Mouse (Mus musculus): ENCODE results near the gene Zfp748. TPM values are rescaled to one million over a fixed set of nuclear protein-coding genes. Genes with fewer than 3 reads are reported as not detected.
A peak's percentile ranks its signal among the peaks of the same experiment; 100 is the strongest.

Gene Zfp748
- total and polyA plus RNA-seq, 3 experiments: 0.28 to 18.4 (median 14.6) TPM

DNA sequence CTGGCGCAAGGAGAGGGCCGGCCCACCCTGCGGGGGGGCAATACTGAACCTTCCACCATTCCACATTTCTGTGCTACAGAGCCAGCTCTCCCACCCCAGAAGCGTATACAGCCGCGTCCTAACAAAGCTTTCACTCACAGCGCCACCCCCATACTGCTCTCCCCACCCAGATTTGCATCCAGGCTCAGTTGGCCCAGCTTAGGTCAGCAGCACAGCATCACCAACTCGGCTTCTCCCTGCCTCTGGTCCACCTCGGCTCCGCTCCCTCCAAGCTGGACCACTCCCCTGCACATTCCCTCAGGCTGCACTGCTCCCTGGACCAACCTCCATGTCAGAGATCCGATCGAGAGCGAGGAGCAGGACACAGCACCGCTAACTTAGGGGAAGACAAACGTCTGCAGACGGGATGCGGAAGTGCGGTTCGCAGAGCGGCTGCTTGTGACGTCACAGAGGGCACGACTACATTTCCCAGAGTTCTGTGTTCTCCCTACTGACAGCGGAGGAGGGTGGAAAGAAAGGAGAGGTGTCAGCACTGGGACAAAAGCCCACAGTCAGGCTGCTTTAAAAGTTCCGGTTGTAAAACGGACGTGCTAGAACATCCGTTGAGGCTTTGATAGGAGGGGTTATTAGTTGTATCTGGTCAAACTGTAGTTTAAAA lies 27.7 kb downstream of the Zfp748 start, which contains the start of the genes Gm26965 and Zfp87:
Gene Gm26965, minus strand, starts transcription at position 399 of the 658 bp plus-strand sequence.
Gene Zfp87, minus strand, starts transcription at position 425 of the 658 bp plus-strand sequence.
- peak; percentile 98 for ATAC-seq (ENCODE audit: extremely low read depth, insufficient number of reproducible peaks, low FRiP score, poor library complexity, severe bottlenecking)
- DNase-seq (ENCODE audit: low spot score): peak; percentile 67
- TF ChIP-seq CTCF (IDR thresholded peaks at IDR 0.05; ENCODE audit: low read depth, low read length) (no peak), TAL1 (conservative IDR thresholded peaks at IDR 0.05; ENCODE audit: low read depth, low read length) (no peak), GATA1 (IDR thresholded peaks at IDR 0.05; ENCODE audit: borderline replicate concordance, low read length) (no peak), GATA2 (IDR thresholded peaks at IDR 0.05; ENCODE audit: borderline replicate concordance, low read depth, low read length) (no peak), POLR2AphosphoS5 (IDR thresholded peaks at IDR 0.05; ENCODE audit: insufficient replicate concordance, low read depth, low read length) (0 out of 2 replicates have a peak, but pooled peaks have one; percentile 54)
- no peaks in the 10 kb centered on the region for H3K9me3 ChIP-seq (replicated peaks)
- H3K27me3 ChIP-seq (ENCODE audit: insufficient read depth, low read length): no peaks in the 10 kb centered on the region
- H3K36me3 ChIP-seq (replicated peaks): peaks cover 18% of the 10 kb centered on the region
- peak within 1 kb of the TSS; percentile 99 for H3K4me3 ChIP-seq (ENCODE audit: low read depth, low read length)
- peaks cover 32% of the 10 kb centered on the region for H3K4me1 ChIP-seq (ENCODE audit: insufficient read depth, low read depth, low read length)

DNA sequence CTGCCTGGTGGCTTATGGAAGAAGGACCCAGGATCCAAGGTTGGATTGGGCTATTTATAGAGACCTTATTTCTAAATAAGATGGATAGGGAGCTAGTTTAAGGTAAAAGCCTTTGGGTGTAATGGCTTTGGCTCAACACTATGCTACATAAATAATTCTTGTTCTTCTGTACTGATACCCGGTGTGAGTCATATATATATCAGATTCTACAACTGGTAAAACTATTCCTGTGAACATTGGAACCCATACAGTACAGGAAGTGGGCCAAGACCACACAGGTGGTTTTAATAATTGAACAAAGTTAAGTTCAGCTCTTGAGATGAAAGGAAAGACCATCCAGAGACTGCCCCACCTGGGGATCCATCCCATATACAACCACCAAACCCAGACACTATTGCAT lies 52.7 kb downstream of the Zfp748 start:
- ATAC-seq (ENCODE audit: extremely low read depth, insufficient number of reproducible peaks, low FRiP score, poor library complexity, severe bottlenecking) (no peak), DNase-seq (ENCODE audit: low spot score) (no peak)
- Histone ChIP-seq H3K4me3 (ENCODE audit: low read depth, low read length) (no peak overlapping the region), H3K27me3 (ENCODE audit: insufficient read depth, low read length) (no peaks in the 10 kb centered on the region), H3K9me3 (replicated peaks) (no peaks in the 10 kb centered on the region), H3K4me1 (ENCODE audit: insufficient read depth, low read depth, low read length) (peaks cover 19% of the 10 kb centered on the region), H3K36me3 (replicated peaks) (peaks cover 7% of the 10 kb centered on the region)
- no peak for TF ChIP-seq CTCF (IDR thresholded peaks at IDR 0.05; ENCODE audit: low read depth, low read length)
- no peak for TF ChIP-seq GATA2 (IDR thresholded peaks at IDR 0.05; ENCODE audit: borderline replicate concordance, low read depth, low read length)
- TF ChIP-seq GATA1 (IDR thresholded peaks at IDR 0.05; ENCODE audit: borderline replicate concordance, low read length): no peak
- no peak for TF ChIP-seq TAL1 (conservative IDR thresholded peaks at IDR 0.05; ENCODE audit: low read depth, low read length)
- TF ChIP-seq POLR2AphosphoS5 (IDR thresholded peaks at IDR 0.05; ENCODE audit: insufficient replicate concordance, low read depth, low read length): no peak

DNA sequence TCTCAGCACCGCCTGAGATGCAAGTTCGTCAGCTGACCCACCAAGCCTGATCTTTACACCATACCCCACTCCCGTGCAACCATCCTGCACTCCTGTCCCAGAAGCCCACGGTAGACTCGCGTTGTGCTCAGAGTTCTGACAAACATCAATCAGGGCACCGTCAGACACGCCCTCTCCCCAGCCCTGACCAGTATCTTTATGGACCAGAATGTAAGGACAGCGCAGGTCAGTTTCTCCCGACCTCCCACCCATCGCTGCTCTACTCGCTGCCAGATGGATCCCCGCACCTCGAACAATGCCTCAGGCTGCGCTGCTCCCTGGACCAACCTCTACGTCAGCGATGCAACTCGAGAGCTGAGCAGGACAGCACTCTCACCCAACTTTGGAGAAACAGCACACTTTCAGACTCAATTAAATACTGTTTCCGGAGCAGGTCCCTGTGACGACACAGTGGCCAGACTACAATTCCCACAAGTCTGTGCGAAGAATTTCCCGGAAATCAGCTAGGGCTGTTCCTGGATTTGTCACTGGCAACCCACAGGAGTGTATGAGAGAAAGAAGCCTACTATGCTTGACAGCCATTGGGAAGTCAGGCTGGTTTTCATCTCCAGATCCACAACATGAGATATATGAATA lies 53.4 kb downstream of the Zfp748 start, which contains the start of gene Zfp58:
Gene Zfp58, minus strand, starts transcription at position 472 of the 636 bp plus-strand sequence.
- peaks cover 22% of the 10 kb centered on the region for H3K4me1 ChIP-seq (ENCODE audit: insufficient read depth, low read depth, low read length)
- DNase-seq (ENCODE audit: low spot score) (peak; percentile 34), ATAC-seq (ENCODE audit: extremely low read depth, insufficient number of reproducible peaks, low FRiP score, poor library complexity, severe bottlenecking) (peak; percentile 98)
- TF ChIP-seq CTCF (IDR thresholded peaks at IDR 0.05; ENCODE audit: low read depth, low read length) (no peak), GATA2 (IDR thresholded peaks at IDR 0.05; ENCODE audit: borderline replicate concordance, low read depth, low read length) (no peak), GATA1 (IDR thresholded peaks at IDR 0.05; ENCODE audit: borderline replicate concordance, low read length) (no peak), POLR2AphosphoS5 (IDR thresholded peaks at IDR 0.05; ENCODE audit: insufficient replicate concordance, low read depth, low read length) (no peak), TAL1 (conservative IDR thresholded peaks at IDR 0.05; ENCODE audit: low read depth, low read length) (no peak)
- peaks cover 11% of the 10 kb centered on the region for H3K36me3 ChIP-seq (replicated peaks)
- H3K9me3 ChIP-seq (replicated peaks): no peaks in the 10 kb centered on the region
- H3K4me3 ChIP-seq (ENCODE audit: low read depth, low read length): peak within 1 kb of the TSS; percentile 84
- H3K27me3 ChIP-seq (ENCODE audit: insufficient read depth, low read length): no peaks in the 10 kb centered on the region

DNA sequence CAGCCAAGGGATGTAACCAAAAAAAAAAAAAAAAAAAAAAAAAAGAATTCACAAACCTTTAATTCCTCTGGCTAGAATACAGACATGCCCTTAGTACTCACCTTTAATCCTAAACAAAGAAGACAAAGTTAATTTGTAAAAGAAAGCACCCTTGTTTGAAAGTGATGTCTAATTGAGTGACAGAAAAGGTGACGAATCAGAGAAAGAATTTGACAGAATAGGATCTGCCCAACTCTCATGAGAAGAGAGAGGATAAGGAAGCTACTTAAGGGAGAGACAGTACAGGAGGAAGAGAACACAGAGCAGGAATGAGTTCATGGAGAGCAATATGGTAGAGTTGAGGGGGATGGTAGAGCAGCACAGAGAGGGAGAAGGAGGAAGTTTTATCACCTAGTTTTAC lies 58.0 kb downstream of the Zfp748 start:
- DNase-seq (ENCODE audit: low spot score) (no peak), ATAC-seq (ENCODE audit: extremely low read depth, insufficient number of reproducible peaks, low FRiP score, poor library complexity, severe bottlenecking) (no peak)
- Histone ChIP-seq H3K4me1 (ENCODE audit: insufficient read depth, low read depth, low read length) (peaks cover 31% of the 10 kb centered on the region), H3K4me3 (ENCODE audit: low read depth, low read length) (no peak overlapping the region), H3K9me3 (replicated peaks) (peaks cover 23% of the 10 kb centered on the region), H3K36me3 (replicated peaks) (peaks cover 51% of the 10 kb centered on the region), H3K27me3 (ENCODE audit: insufficient read depth, low read length) (no peaks in the 10 kb centered on the region)
- TF ChIP-seq GATA1 (IDR thresholded peaks at IDR 0.05; ENCODE audit: borderline replicate concordance, low read length) (no peak), POLR2AphosphoS5 (IDR thresholded peaks at IDR 0.05; ENCODE audit: insufficient replicate concordance, low read depth, low read length) (no peak), TAL1 (conservative IDR thresholded peaks at IDR 0.05; ENCODE audit: low read depth, low read length) (no peak), CTCF (IDR thresholded peaks at IDR 0.05; ENCODE audit: low read depth, low read length) (no peak), GATA2 (IDR thresholded peaks at IDR 0.05; ENCODE audit: borderline replicate concordance, low read depth, low read length) (no peak)

Other genes with a start within 250 kb of the Zfp748 start
- gene Zfp457, start 247.3 kb downstream of the Zfp748 start, total RNA-seq (2014; fragmentation: Nextera tagmentation): 4.4 and 9.2 TPM in 2 replicates
- gene Zfp457, start 247.3 kb downstream of the Zfp748 start, total RNA-seq (2017): 5.0 and 5.6 TPM in 2 replicates
- 0.09 TPM in 1 of 2 replicates, not detected in the other for gene Zfp457, start 247.3 kb downstream of the Zfp748 start, polyA plus RNA-seq (2012)
- gene Zfp595, start 221.3 kb downstream of the Zfp748 start, total RNA-seq (2014; fragmentation: Nextera tagmentation): 16.1 and 17.1 TPM in 2 replicates
- gene Zfp595, start 221.3 kb downstream of the Zfp748 start, total RNA-seq (2017): 7.6 and 9.2 TPM in 2 replicates
- gene Zfp595, start 221.3 kb downstream of the Zfp748 start, polyA plus RNA-seq (2012): 0.09 and 0.23 TPM in 2 replicates
- 5.2 and 8.1 TPM in 2 replicates for gene Gm28044, start 193.3 kb downstream of the Zfp748 start, total RNA-seq (2014; fragmentation: Nextera tagmentation)
- gene Gm28044, start 193.3 kb downstream of the Zfp748 start, total RNA-seq (2017): 4.9 and 7.2 TPM in 2 replicates
- not detected in 2 replicates for gene Gm28044, start 193.3 kb downstream of the Zfp748 start, polyA plus RNA-seq (2012)
- 10.3 and 13.4 TPM in 2 replicates for gene Zfp953, start 193.2 kb downstream of the Zfp748 start, total RNA-seq (2014; fragmentation: Nextera tagmentation)
- 5.5 and 6.0 TPM in 2 replicates for gene Zfp953, start 193.2 kb downstream of the Zfp748 start, total RNA-seq (2017)
- 0.04 and 0.13 TPM in 2 replicates for gene Zfp953, start 193.2 kb downstream of the Zfp748 start, polyA plus RNA-seq (2012)
- gene Gm28041, start 178.1 kb downstream of the Zfp748 start, total RNA-seq (2014; fragmentation: Nextera tagmentation): 1.4 and 3.1 TPM in 2 replicates
- 0.52 and 1.4 TPM in 2 replicates for gene Gm28041, start 178.1 kb downstream of the Zfp748 start, total RNA-seq (2017)
- not detected in 2 replicates for gene Gm28041, start 178.1 kb downstream of the Zfp748 start, polyA plus RNA-seq (2012)
- gene Zfp456, start 178.0 kb downstream of the Zfp748 start, total RNA-seq (2014; fragmentation: Nextera tagmentation): 6.1 and 13.1 TPM in 2 replicates
- 6.2 and 6.5 TPM in 2 replicates for gene Zfp456, start 178.0 kb downstream of the Zfp748 start, total RNA-seq (2017)
- gene Zfp456, start 178.0 kb downstream of the Zfp748 start, polyA plus RNA-seq (2012): 0.12 and 0.15 TPM in 2 replicates
- 12.6 and 19.6 TPM in 2 replicates for gene Zfp429, start 154.0 kb downstream of the Zfp748 start, total RNA-seq (2014; fragmentation: Nextera tagmentation)
- gene Zfp429, start 154.0 kb downstream of the Zfp748 start, total RNA-seq (2017): 4.0 and 9.5 TPM in 2 replicates
- 0.65 and 1.2 TPM in 2 replicates for gene Zfp429, start 154.0 kb downstream of the Zfp748 start, polyA plus RNA-seq (2012)
- gene Zfp459, start 132.4 kb downstream of the Zfp748 start, total RNA-seq (2014; fragmentation: Nextera tagmentation): not detected in 2 replicates
- 0.05 and 0.06 TPM in 2 replicates for gene Zfp459, start 132.4 kb downstream of the Zfp748 start, total RNA-seq (2017)
- gene Zfp459, start 132.4 kb downstream of the Zfp748 start, polyA plus RNA-seq (2012): not detected in 2 replicates
- gene Zfp874a, start 102.2 kb downstream of the Zfp748 start, total RNA-seq (2014; fragmentation: Nextera tagmentation): 35.1 and 39.2 TPM in 2 replicates
- gene Zfp874a, start 102.2 kb downstream of the Zfp748 start, total RNA-seq (2017): 11.3 and 13.2 TPM in 2 replicates
- 0.45 and 0.70 TPM in 2 replicates for gene Zfp874a, start 102.2 kb downstream of the Zfp748 start, polyA plus RNA-seq (2012)
- gene Zfp874b, start 69.6 kb downstream of the Zfp748 start, total RNA-seq (2014; fragmentation: Nextera tagmentation): 32.2 and 37.7 TPM in 2 replicates
- gene Zfp874b, start 69.6 kb downstream of the Zfp748 start, total RNA-seq (2017): 18.6 and 22.0 TPM in 2 replicates
- gene Zfp874b, start 69.6 kb downstream of the Zfp748 start, polyA plus RNA-seq (2012): 0.63 and 0.69 TPM in 2 replicates
- 18.7 and 26.3 TPM in 2 replicates for gene Zfp58, start 53.3 kb downstream of the Zfp748 start, total RNA-seq (2014; fragmentation: Nextera tagmentation)
- 13.6 and 14.2 TPM in 2 replicates for gene Zfp58, start 53.3 kb downstream of the Zfp748 start, total RNA-seq (2017)
- 0.40 and 0.80 TPM in 2 replicates for gene Zfp58, start 53.3 kb downstream of the Zfp748 start, polyA plus RNA-seq (2012)
- 3.2 and 4.3 TPM in 2 replicates for gene Gm26965, start 27.7 kb downstream of the Zfp748 start, total RNA-seq (2014; fragmentation: Nextera tagmentation)
- 0.55 TPM in 1 of 2 replicates, not detected in the other for gene Gm26965, start 27.7 kb downstream of the Zfp748 start, total RNA-seq (2017)
- not detected in 2 replicates for gene Gm26965, start 27.7 kb downstream of the Zfp748 start, polyA plus RNA-seq (2012)
- 35.0 and 43.3 TPM in 2 replicates for gene Zfp87, start 27.7 kb downstream of the Zfp748 start, total RNA-seq (2014; fragmentation: Nextera tagmentation)
- 31.5 and 32.8 TPM in 2 replicates for gene Zfp87, start 27.7 kb downstream of the Zfp748 start, total RNA-seq (2017)
- gene Zfp87, start 27.7 kb downstream of the Zfp748 start, polyA plus RNA-seq (2012): 0.86 and 1.3 TPM in 2 replicates
- 21.3 and 21.7 TPM in 2 replicates for gene Zfp729b, start 55.9 kb upstream of the Zfp748 start, total RNA-seq (2014; fragmentation: Nextera tagmentation)
- 25.6 and 26.0 TPM in 2 replicates for gene Zfp729b, start 55.9 kb upstream of the Zfp748 start, total RNA-seq (2017)
- 0.40 and 0.65 TPM in 2 replicates for gene Zfp729b, start 55.9 kb upstream of the Zfp748 start, polyA plus RNA-seq (2012)
- gene Gm49345, start 83.9 kb upstream of the Zfp748 start, total RNA-seq (2014; fragmentation: Nextera tagmentation): 2.6 and 7.3 TPM in 2 replicates
- 3.5 and 5.9 TPM in 2 replicates for gene Gm49345, start 83.9 kb upstream of the Zfp748 start, total RNA-seq (2017)
- not detected in 2 replicates for gene Gm49345, start 83.9 kb upstream of the Zfp748 start, polyA plus RNA-seq (2012)
- gene Zfp729a, start 84.0 kb upstream of the Zfp748 start, total RNA-seq (2014; fragmentation: Nextera tagmentation): 20.1 and 23.6 TPM in 2 replicates
- gene Zfp729a, start 84.0 kb upstream of the Zfp748 start, total RNA-seq (2017): 9.3 and 11.1 TPM in 2 replicates
- gene Zfp729a, start 84.0 kb upstream of the Zfp748 start, polyA plus RNA-seq (2012): 0.17 and 0.28 TPM in 2 replicates
- 20.3 and 35.4 TPM in 2 replicates for gene Zfp738, start 133.2 kb upstream of the Zfp748 start, total RNA-seq (2014; fragmentation: Nextera tagmentation)
- 16.3 and 17.8 TPM in 2 replicates for gene Zfp738, start 133.2 kb upstream of the Zfp748 start, total RNA-seq (2017)
- 0.26 and 0.47 TPM in 2 replicates for gene Zfp738, start 133.2 kb upstream of the Zfp748 start, polyA plus RNA-seq (2012)
- 16.5 and 17.2 TPM in 2 replicates for gene Zfp65, start 175.3 kb upstream of the Zfp748 start, total RNA-seq (2014; fragmentation: Nextera tagmentation)
- 14.6 and 22.7 TPM in 2 replicates for gene Zfp65, start 175.3 kb upstream of the Zfp748 start, total RNA-seq (2017)
- 0.36 and 0.78 TPM in 2 replicates for gene Zfp65, start 175.3 kb upstream of the Zfp748 start, polyA plus RNA-seq (2012)
- 9.5 and 9.9 TPM in 2 replicates for gene Zfp85, start 201.4 kb upstream of the Zfp748 start, total RNA-seq (2014; fragmentation: Nextera tagmentation)
- gene Zfp85, start 201.4 kb upstream of the Zfp748 start, total RNA-seq (2017): 9.2 and 9.5 TPM in 2 replicates
- 0.17 and 0.20 TPM in 2 replicates for gene Zfp85, start 201.4 kb upstream of the Zfp748 start, polyA plus RNA-seq (2012)
- gene Zfp493, start 225.9 kb upstream of the Zfp748 start, total RNA-seq (2014; fragmentation: Nextera tagmentation): 1.5 and 11.4 TPM in 2 replicates
- 1.4 and 2.3 TPM in 2 replicates for gene Zfp493, start 225.9 kb upstream of the Zfp748 start, total RNA-seq (2017)
- gene Zfp493, start 225.9 kb upstream of the Zfp748 start, polyA plus RNA-seq (2012): 0.18 and 0.29 TPM in 2 replicates

Data from G1E (cell line).